Mouse (Mus musculus): ENCODE results near the gene Tom1l1.

DNA sequence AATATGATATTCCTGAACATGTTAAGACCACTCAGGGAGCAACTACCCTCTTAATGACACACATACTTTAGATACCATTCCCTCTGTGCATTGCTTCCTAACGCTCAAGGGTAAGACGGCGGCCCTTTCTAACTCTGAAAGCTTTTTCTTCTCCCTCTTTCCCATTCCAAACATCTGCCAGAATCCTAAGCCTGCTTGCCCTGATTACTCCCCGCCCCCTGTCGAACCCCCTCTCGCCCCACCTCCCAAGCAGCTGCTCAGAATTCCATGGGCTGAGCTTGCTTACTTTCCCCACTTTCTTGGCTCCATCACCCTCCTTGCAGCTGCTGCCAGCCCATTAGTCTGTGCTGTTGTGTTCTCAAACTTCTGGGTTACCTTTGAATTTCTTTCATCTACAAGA is 23.0 kb downstream of the Tom1l1 start:
- TF ChIP-seq GATA1 (IDR thresholded peaks at IDR 0.05; ENCODE audit: borderline replicate concordance, low read length) (no peak), FLI1 (IDR thresholded peaks at IDR 0.05; ENCODE audit: low read length) (no peak)
